Mouse (Mus musculus): Measurements from ENCODE around the gene Adam15.

- TF ChIP-seq CTCF (conservative IDR thresholded peaks at IDR 0.05; ENCODE audit: low read length) (no peak), POU5F1 (IDR thresholded peaks at IDR 0.05; ENCODE audit: borderline replicate concordance, low read length) (no peak), NANOG (IDR thresholded peaks at IDR 0.05; ENCODE audit: borderline replicate concordance, low read length) (no peak)
These were observed 49.3 kb downstream of the Adam15 start for GRCm38 (mm10) chr3:89300514-89300913.
